Mouse (Mus musculus) urinary bladder, adult 2 months (tissue): Measurements from ENCODE around the gene Mpl. TPM values are rescaled to one million over a fixed set of nuclear protein-coding genes. Genes with fewer than 3 reads are reported as not detected.
A peak's percentile ranks its signal among the peaks of the same experiment; 100 is the strongest.

Source experiments
- DNase-seq: peaks from one replicate; pipeline ENCODE4 v3.0.0; 2022; ENCODE audit warnings: low spot score
- polyA plus RNA-seq: library from polyadenylated mRNA; depleted of rRNA; stranded (reverse); fragments of >200 nt; gene quantifications from 2 replicates; pipeline ENCODE4 v1.2.3, GENCODE M21; 2012; rRNA removed

The Mpl gene
- polyA plus RNA-seq = 0.06 TPM in 2 replicates

- no peak for DNase-seq
These were observed at the start of gene Mpl for GRCm38 (mm10) chr4:118457345-118457975. TSS of gene Mpl (minus strand) at chr4:118457513.

DNA sequence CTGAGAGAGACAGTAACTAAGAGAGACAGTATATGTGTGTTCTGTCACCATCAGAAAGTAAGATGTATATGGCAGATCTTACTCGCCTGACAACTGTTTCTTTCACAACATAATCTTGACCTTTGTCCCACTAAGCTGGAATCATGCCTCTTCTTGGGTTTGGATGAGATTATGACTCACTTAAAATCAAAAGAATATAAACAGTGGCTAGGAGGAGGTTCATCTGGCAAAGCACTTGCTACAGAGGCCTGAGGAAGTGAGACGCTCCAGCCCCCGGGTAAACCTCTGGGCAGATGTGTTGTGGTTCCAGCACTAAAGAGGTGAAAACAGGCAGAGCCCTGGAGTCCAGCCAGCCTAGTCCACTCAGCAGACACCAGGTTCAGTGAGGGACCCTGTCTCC, 48.2 kb upstream of the Mpl start:
- no peak for DNase-seq

GRCm38 (mm10) chr4:118500792-118501191, 43.5 kb upstream of the Mpl start:
- no peak for DNase-seq

DNA sequence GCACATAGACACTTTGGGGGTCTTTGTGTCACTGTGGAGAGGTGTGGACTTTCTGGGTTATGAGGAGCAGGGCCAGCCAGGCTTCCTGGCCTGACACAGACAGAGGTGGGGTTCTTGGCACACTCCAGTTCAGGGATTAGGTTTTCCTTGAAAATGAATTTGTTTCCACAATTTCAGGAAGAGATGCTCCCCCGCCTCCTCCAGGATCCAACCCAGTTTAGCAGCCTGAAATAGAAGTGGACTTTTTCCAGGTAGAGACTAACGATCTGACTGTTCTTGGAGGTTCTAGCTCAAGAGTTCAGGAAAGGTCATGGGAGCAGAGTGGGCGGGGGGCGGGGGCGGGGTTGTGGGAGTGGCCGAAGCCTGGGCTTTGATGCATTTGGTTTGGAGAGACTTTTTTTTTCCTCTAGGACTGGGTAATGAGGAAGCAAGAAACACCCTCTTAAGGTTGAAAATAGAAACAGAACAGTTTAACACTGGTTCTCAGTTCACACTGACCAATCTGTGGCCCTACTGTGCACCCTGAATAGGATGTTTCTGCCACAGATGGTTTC, 42.9 kb upstream of the Mpl start:
- DNase-seq = no peak

GRCm38 (mm10) chr4:118490461-118490860, 33.1 kb upstream of the Mpl start:
- DNase-seq = no peak

DNA sequence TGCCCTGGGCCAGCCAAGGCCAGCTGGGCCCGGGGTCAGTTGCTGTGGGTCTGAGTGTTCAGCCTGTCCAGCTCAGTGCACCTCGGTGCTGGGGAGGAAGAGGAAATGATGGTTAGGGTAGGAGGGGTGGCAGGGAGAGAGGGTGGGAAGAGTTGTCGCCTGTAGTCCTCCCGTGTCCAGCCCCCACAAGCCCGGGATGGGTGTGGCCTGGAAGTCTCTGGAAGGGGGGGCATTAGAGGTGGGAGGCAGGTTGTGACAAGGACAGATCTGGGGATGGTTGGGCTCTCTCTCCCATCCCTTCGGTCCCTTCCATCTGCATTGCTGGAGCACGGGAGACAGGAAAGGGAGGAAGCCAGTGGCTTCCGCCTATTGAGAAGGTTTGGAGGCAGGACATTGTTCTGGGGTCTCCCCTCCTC, 32.4 kb upstream of the Mpl start, which contains the start of gene Tie1:
Gene Tie1, minus strand, starts transcription at position 345 of the 416 bp plus-strand sequence.
- no peak for DNase-seq

DNA sequence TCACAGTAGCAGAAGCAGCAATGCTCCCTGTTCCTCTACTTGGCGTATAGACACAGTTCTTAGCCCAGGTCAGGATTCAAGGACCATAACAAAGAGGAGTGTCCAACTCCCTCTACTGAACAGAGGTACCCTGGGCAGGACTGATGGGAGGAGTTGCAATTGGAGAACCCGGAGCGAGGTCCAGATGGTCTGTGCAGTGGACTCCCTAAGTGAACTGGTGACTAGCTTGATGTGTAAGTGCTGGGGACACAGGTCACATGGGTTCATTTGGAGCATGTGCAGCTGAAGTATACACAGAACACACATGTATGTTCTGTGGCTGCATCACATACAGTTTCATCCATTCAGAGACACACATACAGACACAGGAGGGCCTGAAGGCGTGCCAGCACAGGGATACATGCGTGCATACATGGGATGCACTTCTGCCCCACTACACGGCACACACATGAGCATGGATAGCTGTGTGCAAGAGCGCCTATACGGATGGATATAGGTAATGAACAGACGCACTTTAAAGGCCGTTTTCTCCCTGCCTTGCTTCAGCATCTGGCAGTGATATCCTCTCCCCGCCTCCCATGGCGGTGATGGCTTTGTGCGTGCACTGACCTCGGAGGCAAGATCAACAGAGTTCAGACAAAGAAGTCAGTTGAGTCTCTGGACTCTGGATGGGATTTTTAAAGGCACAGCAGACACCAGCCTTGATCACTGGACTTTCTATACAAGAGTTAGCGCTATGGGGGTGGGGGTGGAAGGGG, 19.6 kb upstream of the Mpl start:
- DNase-seq = no peak

DNA sequence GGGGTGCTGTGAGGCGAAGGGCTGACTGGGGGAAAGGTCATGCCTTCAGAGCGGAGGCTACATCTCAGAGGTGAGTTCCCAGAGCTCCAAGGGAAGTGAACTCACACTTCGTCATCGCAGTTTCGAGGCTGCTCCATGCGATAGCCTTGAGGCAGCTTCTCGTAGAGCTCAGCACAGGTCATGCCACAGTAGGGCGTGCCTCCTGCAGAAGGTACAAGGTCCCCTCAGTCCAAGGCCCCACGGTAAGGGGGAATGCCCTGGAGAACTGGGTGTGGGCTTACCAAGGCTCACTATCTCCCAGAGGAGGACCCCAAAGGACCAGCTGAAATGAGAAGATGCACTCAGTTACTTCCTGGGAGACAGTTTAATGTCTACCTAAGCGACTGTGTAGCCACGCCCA, 15.4 kb upstream of the Mpl start:
- DNase-seq = no peak

DNA sequence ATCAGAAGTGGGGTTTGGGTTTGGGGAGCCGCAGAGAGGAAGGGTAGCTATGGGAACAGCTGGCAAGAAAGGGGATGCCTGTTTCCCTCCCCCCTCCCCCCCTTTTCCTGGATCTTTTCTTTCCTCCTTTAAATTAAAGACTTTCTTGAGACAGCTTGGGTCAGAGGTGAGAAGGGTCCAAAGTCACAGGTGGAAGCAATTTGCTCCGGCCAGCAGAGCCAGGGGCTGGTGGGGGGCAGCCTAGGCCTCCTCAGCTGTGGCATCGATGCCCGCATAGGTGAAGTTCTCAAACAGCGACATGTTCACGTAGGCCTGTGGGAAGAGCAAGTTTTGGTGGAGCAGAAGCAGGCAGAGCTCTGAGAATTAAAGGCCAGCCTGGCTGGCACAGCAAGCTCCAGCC, 14.0 kb upstream of the Mpl start:
- DNase-seq = no peak

DNA sequence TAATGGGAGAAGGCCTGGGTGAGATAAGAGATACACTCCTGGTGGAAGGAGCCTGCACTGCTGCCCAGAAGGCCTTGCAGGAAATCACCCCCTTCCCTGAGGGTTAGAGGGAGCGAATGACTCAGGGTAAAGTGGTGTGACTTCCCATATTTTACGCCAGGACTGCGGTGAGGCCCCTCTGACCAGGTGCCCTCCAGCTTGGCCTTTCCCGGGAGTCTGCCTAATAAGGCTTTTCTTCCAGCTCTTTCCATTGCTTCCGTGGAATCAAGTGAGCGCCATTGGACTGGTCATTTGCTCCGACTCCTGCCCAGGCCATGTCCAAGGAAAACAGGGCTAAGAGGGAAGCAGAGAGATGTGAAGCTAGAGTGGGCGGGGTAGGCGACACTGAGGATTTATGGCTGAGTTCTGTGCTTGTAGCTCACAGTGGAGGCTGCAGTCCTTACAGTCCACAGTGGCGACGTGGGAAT, 8.4 kb upstream of the Mpl start:
- DNase-seq = no peak

DNA sequence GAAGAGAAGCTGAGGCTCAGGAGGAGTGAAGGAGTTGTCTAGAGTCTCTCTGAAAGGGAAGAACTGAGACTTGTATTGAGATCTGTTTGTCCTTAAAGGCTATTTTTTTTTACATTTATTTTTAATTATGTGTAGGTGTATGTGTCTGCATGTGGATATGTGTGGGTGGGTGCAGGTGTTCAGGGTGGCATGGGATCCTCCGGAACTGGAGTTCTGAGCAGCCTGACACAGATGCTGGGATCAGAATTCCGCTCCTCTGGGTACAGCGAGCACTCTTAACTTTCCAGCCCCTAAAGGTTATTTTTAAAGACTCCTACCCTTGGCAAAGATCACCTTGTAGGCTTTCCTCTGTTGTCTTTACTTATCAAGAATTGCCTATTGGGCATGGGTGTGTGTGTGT, 7.6 kb upstream of the Mpl start:
- DNase-seq = no peak

GRCm38 (mm10) chr4:118446415-118447153, 10.7 kb downstream of the Mpl start:
- no peak for DNase-seq

DNA sequence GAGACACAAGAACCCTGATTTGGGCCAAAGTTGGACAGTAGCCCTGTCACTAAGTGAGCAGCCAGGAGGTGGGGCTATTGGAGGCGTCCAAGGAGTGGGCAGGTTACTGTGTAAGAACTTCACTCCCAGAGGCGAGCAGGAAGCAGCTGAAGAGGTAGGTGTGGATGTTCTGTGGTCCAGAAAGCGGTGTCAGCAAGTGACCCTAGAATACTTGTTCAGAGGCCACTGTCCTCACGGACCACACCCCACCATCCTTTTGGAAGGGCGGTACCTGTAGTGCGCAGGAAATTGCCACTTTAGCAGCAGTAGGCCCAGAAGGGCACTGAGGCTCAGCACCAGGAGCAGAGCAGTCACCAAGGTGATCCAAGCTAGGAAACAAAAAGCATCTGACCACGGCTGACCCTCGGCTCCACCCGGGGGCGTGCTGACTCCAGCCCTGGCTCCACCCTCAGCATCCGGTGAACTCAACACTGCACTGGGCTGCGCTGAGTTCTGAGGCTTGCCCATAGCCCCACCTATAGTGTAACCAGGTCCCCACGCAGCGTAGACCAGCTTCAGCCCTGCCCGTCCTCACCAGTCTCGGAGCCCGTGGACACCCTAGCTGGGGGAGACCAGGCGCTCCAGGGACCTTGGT, 11.4 kb downstream of the Mpl start:
- DNase-seq = peak; percentile 33

DNA sequence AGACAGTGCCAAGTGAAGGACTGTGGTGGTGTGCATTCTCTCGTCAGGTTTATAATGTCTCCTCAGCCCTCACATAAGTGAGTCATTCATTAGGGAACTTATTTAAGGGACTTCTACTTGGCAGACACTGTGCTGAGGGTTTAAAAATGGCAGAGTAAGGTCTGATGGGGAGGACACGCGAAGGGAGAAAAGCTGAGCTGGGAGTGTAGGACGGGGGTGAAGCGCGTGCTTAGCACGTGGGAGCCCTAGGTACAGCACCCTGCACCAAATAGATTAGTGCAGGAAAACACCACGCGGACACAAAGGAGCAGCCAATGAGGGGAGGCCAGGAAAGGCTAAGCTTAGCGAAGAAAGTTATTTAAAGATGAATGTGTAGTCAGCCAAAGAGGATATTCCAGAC, 12.2 kb downstream of the Mpl start:
- DNase-seq = no peak

GRCm38 (mm10) chr4:118437829-118438253, 19.5 kb downstream of the Mpl start:
- no peak for DNase-seq

DNA sequence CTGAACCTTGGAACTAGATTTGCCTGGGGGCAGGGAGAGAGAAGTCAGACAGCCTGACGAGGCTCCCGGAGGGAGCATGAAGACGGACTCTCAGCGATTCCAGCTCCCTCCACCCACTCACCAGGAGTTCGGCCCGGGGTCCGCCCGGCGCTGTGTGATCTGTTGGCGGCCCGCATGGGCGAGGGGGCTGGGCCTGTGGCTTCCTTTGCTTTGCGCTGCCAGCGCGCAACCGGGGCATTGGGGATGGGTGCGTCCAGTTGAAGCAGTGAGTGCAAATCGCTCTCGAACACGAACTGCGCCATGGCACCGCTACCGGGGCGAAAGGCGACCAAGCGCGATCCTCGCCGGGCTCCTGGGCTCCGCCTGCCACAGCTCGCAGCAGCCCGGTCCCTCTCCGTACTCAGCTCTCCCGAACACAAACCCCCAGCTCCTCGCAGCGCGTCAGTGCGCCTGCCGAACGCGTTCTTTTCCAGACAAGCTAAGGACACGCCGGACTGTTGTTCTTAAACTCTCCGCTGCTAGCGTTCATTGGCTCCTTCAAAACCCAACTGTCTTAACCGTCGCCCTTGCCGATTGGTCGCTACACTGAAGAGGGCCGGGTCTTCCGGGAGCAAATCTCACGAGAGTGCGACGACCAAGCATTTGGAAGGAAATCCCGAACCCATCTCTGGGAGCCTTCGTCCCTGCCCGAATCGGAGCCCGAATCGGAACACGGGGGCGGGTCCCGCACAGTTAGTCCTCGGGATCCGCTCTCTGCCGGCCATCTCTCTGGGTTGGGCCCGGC, 20.3 kb downstream of the Mpl start, which contains the start of gene Cdc20:
Gene Cdc20, minus strand, starts transcription at position 533 of the 784 bp plus-strand sequence.
- DNase-seq = peak; percentile 71

DNA sequence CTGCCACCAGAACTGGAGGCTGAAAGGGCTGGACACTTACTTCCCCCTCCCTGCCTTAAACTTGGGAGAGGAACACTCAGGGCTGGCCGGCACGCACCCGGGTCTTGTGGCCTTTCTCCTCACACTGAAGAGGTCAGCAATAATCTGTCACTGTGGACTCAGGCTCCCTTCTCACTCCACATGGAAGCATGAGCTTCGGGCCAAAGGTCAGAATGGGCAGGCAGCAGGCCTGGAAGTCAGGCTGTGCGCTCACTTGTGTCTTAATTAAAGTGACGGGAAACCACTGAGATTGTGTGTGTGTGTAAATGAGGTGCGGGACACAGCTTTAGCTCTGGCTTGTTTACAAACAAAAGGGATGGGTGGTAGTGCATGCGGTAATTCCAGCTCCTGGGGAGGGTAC, 25.0 kb downstream of the Mpl start:
- no peak for DNase-seq

DNA sequence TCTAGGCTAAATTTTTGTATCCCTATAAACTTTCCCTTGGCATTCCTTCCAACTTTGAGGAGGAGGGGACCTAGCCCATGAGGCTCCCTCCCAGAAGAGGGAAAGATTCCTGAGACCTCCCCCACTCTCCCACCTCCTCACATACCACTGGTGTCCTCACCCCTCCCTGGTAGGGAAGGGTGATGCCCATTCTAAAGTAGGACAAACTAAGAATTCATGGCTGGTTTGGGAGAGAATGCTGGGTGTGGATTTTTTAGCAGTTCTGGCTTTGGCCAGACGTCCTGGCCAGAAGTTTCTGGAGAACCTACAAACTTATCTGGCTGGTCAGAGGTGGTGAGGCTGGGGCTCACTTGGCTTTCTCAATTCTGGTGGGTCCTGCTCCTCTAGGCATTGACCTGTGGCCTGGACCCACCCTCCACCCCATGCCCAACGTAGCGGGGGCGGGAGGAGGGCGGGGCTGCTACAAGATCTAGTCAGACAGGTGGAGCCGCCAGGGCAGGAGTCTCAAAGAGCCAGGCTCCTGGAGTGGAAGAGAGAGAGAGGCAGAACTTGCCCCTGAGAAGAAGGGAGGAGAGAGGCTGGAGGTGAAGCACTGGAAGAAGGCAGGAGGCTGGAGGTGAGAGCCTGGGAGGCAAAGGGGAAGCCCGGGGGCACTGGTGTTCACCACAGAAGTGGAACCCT, 28.0 kb downstream of the Mpl start:
- peak; percentile 51 for DNase-seq

GRCm38 (mm10) chr4:118428531-118429214, 28.6 kb downstream of the Mpl start:
- DNase-seq = no peak
